Mouse (Mus musculus): ENCODE data around the gene Lrig3.

- no peak for TF ChIP-seq CTCF (IDR thresholded peaks at IDR 0.05; ENCODE audit: extremely low read depth, insufficient read depth, insufficient read length, insufficient replicate concordance)
- TF ChIP-seq POLR2A (IDR thresholded peaks at IDR 0.05; ENCODE audit: low read depth, low read length), result no peak
Measured at GRCm38 (mm10) chr10:125937517-125938497, 28.2 kb upstream of the Lrig3 start.

All from spleen, adult 2 months (tissue).